Mouse (Mus musculus): ENCODE measurements around the gene Rpp25. TPM values are rescaled to one million over a fixed set of nuclear protein-coding genes. Genes with fewer than 3 reads are reported as not detected.

Rpp25 gene
- polyA plus RNA-seq, 1 experiment from 2014 or later = 4.2 TPM

DNA sequence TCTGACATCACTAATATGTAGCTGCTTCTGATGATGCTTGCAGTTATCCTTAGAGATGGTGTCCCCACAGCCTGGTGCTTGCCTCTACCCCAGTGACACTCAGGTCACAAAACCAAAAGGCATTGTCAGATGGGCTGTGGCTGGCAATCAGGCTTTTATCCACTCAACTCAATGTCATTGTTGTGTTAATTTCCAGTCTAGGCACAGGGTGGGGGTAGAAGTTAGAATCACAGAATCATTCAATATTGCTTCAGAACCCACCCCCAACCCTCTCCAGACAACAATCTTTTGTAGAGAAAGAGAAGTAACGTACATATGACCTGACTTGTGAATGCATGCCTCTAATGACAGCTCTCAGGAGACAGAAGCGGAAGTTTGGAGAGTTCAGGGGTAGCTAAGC, 6.8 kb downstream of the Rpp25 start:
- ATAC-seq (replicated peaks; ENCODE audit: low FRiP score, low read depth) (no peak), DNase-seq (ENCODE audit: low spot score) (no peak)
- no peak for TF ChIP-seq CTCF (IDR thresholded peaks at IDR 0.05; ENCODE audit: low read depth)
- H3K4me2 ChIP-seq (ENCODE audit: low read length) = no peak overlapping the region
- no peak overlapping the region for H3K9ac ChIP-seq (ENCODE audit: low read depth, low read length)
- no peaks in the 10 kb centered on the region for H3K9me3 ChIP-seq (replicated peaks; ENCODE audit: low read length)
- H3K4me3 ChIP-seq (replicated peaks; ENCODE audit: low read depth, low read length) = no peak overlapping the region
- H3K27me3 ChIP-seq (ENCODE audit: insufficient read depth, low read length) = no peaks in the 10 kb centered on the region
- H3K27ac ChIP-seq = no peak overlapping the region
- no peaks in the 10 kb centered on the region for H3K36me3 ChIP-seq (ENCODE audit: insufficient read depth, low read length)
- WGBS = 86% methylated on average over 2 of the region's 2 CpGs
- no peaks in the 10 kb centered on the region for H3K4me1 ChIP-seq (replicated peaks; ENCODE audit: insufficient read depth, low read length)

DNA sequence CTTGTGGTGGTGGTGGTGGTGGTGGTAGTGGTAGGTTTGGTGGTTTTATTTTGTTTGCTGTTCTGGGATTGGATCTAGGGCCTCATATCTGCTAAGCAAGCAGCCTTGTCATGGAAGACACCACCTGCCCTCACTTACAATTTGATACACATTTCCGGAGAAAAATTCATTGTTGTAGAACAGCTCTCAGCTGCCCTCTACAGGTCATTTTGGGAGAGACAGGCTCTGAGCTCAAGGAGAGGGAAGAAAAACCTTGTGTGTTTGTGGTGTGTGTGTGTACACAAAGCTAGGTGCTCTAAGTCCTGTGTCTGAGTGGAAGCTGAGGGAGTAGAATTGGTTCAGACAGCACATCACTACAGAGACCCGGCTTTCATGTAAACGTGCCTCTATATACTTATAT, 13.3 kb downstream of the Rpp25 start:
- Histone ChIP-seq H3K4me3 (replicated peaks; ENCODE audit: low read depth, low read length) (no peak overlapping the region), H3K4me2 (ENCODE audit: low read length) (no peak overlapping the region), H3K27me3 (ENCODE audit: insufficient read depth, low read length) (no peaks in the 10 kb centered on the region), H3K27ac (no peak overlapping the region), H3K4me1 (replicated peaks; ENCODE audit: insufficient read depth, low read length) (no peaks in the 10 kb centered on the region), H3K9ac (ENCODE audit: low read depth, low read length) (no peak overlapping the region), H3K36me3 (ENCODE audit: insufficient read depth, low read length) (no peaks in the 10 kb centered on the region), H3K9me3 (replicated peaks; ENCODE audit: low read length) (no peaks in the 10 kb centered on the region)
- 7% methylated on average over 3 of the region's 3 CpGs for whole genome bisulfite sequencing
- DNase-seq (ENCODE audit: low spot score) = peak; percentile 85
- peak; percentile 91 for TF ChIP-seq CTCF (IDR thresholded peaks at IDR 0.05; ENCODE audit: low read depth)
- ATAC-seq (replicated peaks; ENCODE audit: low FRiP score, low read depth) = no peak

DNA sequence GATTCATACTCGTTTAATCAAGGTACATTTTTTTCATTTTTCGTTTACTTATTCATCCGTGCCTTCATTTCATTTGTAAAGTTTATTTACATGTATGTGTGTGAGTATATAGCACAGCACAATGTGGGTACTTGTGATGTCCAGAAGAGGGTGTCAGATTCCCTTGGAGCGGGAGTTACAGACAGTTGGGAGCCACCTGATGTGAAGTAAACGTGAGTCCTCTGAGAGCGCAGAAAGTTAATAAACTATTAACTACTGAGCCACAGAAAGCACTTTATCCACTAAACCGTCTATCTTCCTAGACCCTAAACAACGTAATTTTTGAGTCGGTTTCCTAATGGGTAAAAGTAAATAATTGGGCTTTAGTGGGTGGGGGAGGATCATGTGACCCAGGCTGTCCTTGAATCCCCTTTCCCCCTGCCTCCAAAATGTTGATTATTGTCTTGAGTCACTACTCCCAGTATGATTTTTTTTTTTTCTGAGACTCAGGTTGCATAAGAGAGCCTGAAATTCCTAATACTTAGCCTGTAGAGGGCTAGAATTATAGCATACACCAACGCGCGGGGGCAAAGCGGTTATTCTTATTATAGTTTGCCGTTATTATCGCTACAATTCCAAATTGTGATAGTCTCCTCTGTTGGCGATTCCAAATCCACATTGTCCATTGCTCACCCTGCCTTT, 16.7 kb downstream of the Rpp25 start:
- DNase-seq (ENCODE audit: low spot score) (peak; percentile 31), ATAC-seq (replicated peaks; ENCODE audit: low FRiP score, low read depth) (peak; percentile 16)
- Histone ChIP-seq H3K4me1 (replicated peaks; ENCODE audit: insufficient read depth, low read length) (0 out of 2 replicates have a peak, but pooled peaks cover 6% of the 10 kb centered on the region), H3K4me2 (ENCODE audit: low read length) (peak overlapping the region; percentile 62), H3K9ac (ENCODE audit: low read depth, low read length) (peak overlapping the region; percentile 19; the same call in 1 of the 2 replicates), H3K9me3 (replicated peaks; ENCODE audit: low read length) (no peaks in the 10 kb centered on the region), H3K27me3 (ENCODE audit: insufficient read depth, low read length) (no peaks in the 10 kb centered on the region), H3K36me3 (ENCODE audit: insufficient read depth, low read length) (no peaks in the 10 kb centered on the region), H3K27ac (peak overlapping the region; percentile 97; the same call in 1 of the 2 replicates), H3K4me3 (replicated peaks; ENCODE audit: low read depth, low read length) (peak overlapping the region; percentile 89)
- WGBS = 24% methylated on average over 16 of the region's 16 CpGs
- peak; percentile 33 for TF ChIP-seq CTCF (IDR thresholded peaks at IDR 0.05; ENCODE audit: low read depth)

DNA sequence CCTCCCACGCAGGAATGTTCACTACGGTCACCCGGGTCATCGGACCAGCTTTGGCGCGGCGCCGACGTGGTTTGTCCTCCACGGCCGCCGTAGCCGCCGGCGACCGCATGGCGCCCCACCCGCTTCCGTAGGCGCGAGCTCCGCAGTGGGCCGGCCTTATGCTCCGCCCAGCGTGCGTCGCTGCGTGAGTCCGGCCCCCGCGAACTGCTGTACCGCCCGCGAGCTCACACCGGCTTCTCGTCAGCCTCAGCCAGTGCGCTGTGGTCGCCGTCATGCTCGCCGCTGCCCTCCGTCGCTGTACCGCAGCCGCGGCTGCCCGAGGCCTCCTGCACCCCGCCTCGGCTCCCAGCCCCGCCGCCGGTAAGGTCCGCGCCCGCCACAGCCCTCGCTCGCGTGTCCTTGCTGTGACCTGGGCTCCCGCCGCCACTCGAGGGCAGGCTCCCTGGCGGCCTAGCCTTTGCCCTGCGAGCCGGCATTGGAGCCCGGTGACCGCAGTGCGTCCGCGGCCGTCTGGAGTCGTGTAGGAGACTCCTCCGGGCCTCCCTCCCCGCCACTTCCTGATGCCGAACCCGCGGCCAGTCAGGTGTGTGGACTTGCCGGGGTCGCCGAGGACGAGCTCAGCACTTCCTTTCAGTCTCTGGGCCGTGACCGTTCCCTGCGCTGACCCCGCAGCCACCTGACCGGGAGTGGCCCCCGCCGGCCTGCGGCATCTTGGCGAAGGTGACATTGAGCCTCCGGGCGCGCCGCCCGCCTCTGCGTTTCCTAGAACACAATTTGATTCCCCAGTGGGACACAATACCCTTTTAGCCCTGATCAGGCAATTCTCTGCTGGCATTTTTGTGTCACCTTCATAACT, 17.5 kb downstream of the Rpp25 start, which contains the start of gene Cox5a:
Gene Cox5a, plus strand, starts transcription at position 219 of the 856 bp plus-strand sequence.
- H3K27me3 ChIP-seq (ENCODE audit: insufficient read depth, low read length) = no peaks in the 10 kb centered on the region
- peak within 1 kb of the TSS; percentile 97 for H3K27ac ChIP-seq
- WGBS = under 1% methylated on average over 94 of the region's 95 CpGs
- ATAC-seq (replicated peaks; ENCODE audit: low FRiP score, low read depth) = peak; percentile 97
- TF ChIP-seq CTCF (IDR thresholded peaks at IDR 0.05; ENCODE audit: low read depth) = no peak; the same call in 1 of the 2 replicates
- H3K4me3 ChIP-seq (replicated peaks; ENCODE audit: low read depth, low read length) = peak within 1 kb of the TSS; percentile 89
- peak within 1 kb of the TSS; percentile 93 for H3K9ac ChIP-seq (ENCODE audit: low read depth, low read length)
- DNase-seq (ENCODE audit: low spot score) = peak; percentile 96
- no peaks in the 10 kb centered on the region for H3K36me3 ChIP-seq (ENCODE audit: insufficient read depth, low read length)
- no peaks in the 10 kb centered on the region for H3K9me3 ChIP-seq (replicated peaks; ENCODE audit: low read length)
- peak within 1 kb of the TSS; percentile 62 for H3K4me2 ChIP-seq (ENCODE audit: low read length)
- 0 out of 2 replicates have a peak, but pooled peaks cover 6% of the 10 kb centered on the region for H3K4me1 ChIP-seq (replicated peaks; ENCODE audit: insufficient read depth, low read length)

DNA sequence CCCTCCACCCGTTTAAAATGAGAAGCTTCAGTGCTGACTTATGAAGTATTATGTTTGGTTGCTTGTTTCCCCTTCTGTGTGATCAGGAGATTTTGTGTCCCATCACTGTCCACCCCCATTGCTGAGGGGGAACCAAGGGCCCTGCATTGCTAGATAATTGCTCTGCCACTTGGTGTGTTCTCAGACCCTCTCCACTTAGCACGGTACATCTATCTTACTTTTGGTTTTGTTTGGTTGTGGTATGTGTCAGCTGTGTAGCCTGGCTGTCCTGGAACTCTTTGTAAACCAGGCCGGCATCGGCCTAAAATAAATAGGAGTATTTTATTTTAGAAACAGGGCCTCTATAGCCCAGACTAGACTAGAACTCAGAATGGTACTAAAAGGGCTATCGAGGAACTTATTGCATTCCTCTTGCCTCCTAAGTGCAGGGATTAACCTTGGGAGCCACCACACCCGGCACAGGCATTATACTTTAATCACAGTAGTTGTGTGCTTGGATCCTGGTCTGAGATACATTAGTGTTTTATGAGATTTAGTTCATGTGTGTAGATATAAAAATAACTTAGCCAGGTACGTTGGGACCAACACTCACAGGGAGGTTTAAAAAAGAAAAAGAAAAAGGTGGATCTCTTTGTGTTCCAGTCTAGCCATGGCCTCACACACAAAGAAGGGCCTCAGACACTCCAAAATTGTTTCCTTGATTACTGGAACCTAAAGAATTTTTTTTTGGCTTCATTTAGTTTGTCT, 18.5 kb downstream of the Rpp25 start:
- DNase-seq (ENCODE audit: low spot score) = no peak

More for the DNA sequence above, 18.5 kb downstream of the Rpp25 start:
- no peaks in the 10 kb centered on the region for H3K27me3 ChIP-seq (ENCODE audit: insufficient read depth, low read length)
- H3K4me1 ChIP-seq (replicated peaks; ENCODE audit: insufficient read depth, low read length) = 0 out of 2 replicates have a peak, but pooled peaks cover 6% of the 10 kb centered on the region
- no peaks in the 10 kb centered on the region for H3K9me3 ChIP-seq (replicated peaks; ENCODE audit: low read length)
- H3K9ac ChIP-seq (ENCODE audit: low read depth, low read length) = peak overlapping the region; percentile 93
- peak overlapping the region; percentile 62 for H3K4me2 ChIP-seq (ENCODE audit: low read length)
- no peak for ATAC-seq (replicated peaks; ENCODE audit: low FRiP score, low read depth)
- TF ChIP-seq CTCF (IDR thresholded peaks at IDR 0.05; ENCODE audit: low read depth) = no peak
- 30% methylated on average over 7 of the region's 7 CpGs for WGBS
- H3K4me3 ChIP-seq (replicated peaks; ENCODE audit: low read depth, low read length) = peak overlapping the region; percentile 89
- H3K27ac ChIP-seq = peak overlapping the region; percentile 97
- no peaks in the 10 kb centered on the region for H3K36me3 ChIP-seq (ENCODE audit: insufficient read depth, low read length)

Measured in kidney, postnatal 0 days (tissue).